Mouse (Mus musculus) kidney, adult 2 months (tissue): ENCODE results near the gene Snrpc. TPM values are rescaled to one million over a fixed set of nuclear protein-coding genes. Genes with fewer than 3 reads are reported as not detected.

Experiments
- DNase-seq: peaks from one replicate; pipeline ENCODE4 v3.0.0; 2021
- H3K27ac ChIP-seq: fragments of 200-500 bp; 2 replicates; pipeline ENCODE4 v1.5.1; 2012; ENCODE audit warnings: low read depth, low read length, control low read depth, inconsistent platforms; ENCODE audit not compliant: insufficient read depth
- H3K27me3 ChIP-seq: fragments of 200-500 bp; replicated peaks from 2 replicates; pipeline ENCODE4 v1.6.1; 2012; ENCODE audit warnings: mild to moderate bottlenecking, moderate library complexity, low read length, inconsistent platforms; ENCODE audit not compliant: control insufficient read depth, insufficient read depth
- H3K36me3 ChIP-seq: fragments of 200-500 bp; 2 replicates; pipeline ENCODE4 v1.6.1; 2012; ENCODE audit warnings: mild to moderate bottlenecking, moderate library complexity, low read length, inconsistent platforms; ENCODE audit not compliant: control insufficient read depth, insufficient read depth
- H3K4me1 ChIP-seq: fragments of 200-500 bp; 2 replicates; pipeline ENCODE4 v1.6.1; 2011; ENCODE audit warnings: low read length; ENCODE audit not compliant: control insufficient read depth, insufficient read depth
- H3K4me3 ChIP-seq: fragments of 200-500 bp; 2 replicates; pipeline ENCODE4 v1.5.1; 2011; ENCODE audit warnings: mild to moderate bottlenecking, low read depth, low read length, control low read depth; ENCODE audit not compliant: insufficient read depth
- CTCF ChIP-seq: fragments of 200-500 bp; conservative IDR thresholded peaks from 2 replicates; pipeline ENCODE4 v1.5.1; 2011; ENCODE audit warnings: low read depth, mild to moderate bottlenecking, control low read depth, low read length, moderate library complexity, mixed read lengths; ENCODE audit not compliant: insufficient read depth, insufficient read length
- POLR2A ChIP-seq: fragments of 200-500 bp; IDR thresholded peaks from one replicate; pipeline ENCODE4 v1.6.1; 2011; ENCODE audit warnings: low read depth, low read length, control low read depth
- WGBS: fragments of 180-500 bp; shearing (Covaris S2); methylation state at CpG from one replicate; pipeline ENCODE4 v1.1.7; 2018; 5-methylcytosine and 5-hydroxymethylcytosine counted together
- polyA plus RNA-seq: library from polyadenylated mRNA; depleted of rRNA; stranded (reverse); fragments of >200 nt; gene quantifications from 2 replicates; pipeline ENCODE4 v1.2.3, GENCODE M21; 2012

Snrpc gene
- polyA plus RNA-seq, 1 experiment, result 55.8 TPM

GRCm38 (mm10) chr17:27804803-27805770 lies 32.9 kb upstream of the Snrpc start:
- Histone ChIP-seq H3K4me1 (peaks cover 30% of the 10 kb centered on the region), H3K4me3 (no peak overlapping the region), H3K27me3 (no peaks in the 10 kb centered on the region), H3K36me3 (no peaks in the 10 kb centered on the region), H3K27ac (peak overlapping the region; percentile 40; the same call in 1 of the 2 replicates)
- DNase-seq, result peak; percentile 82
- WGBS, result 66% methylated on average over 10 of the region's 10 CpGs
- no peak for TF ChIP-seq POLR2A
- TF ChIP-seq CTCF, result no peak

- H3K27me3 ChIP-seq, result no peaks in the 10 kb centered on the region
- WGBS, result 43% methylated on average over 2 of the region's 2 CpGs
- H3K4me3 ChIP-seq, result no peak overlapping the region
- no peaks in the 10 kb centered on the region for H3K36me3 ChIP-seq
- H3K27ac ChIP-seq, result no peak overlapping the region
- peaks cover 25% of the 10 kb centered on the region for H3K4me1 ChIP-seq
- no peak for TF ChIP-seq CTCF
- TF ChIP-seq POLR2A, result no peak
- no peak for DNase-seq
Measured at GRCm38 (mm10) chr17:27807542-27808078, 30.3 kb upstream of the Snrpc start.

- Histone ChIP-seq H3K4me1 (peaks cover 13% of the 10 kb centered on the region), H3K27ac (no peak overlapping the region), H3K36me3 (no peaks in the 10 kb centered on the region), H3K27me3 (no peaks in the 10 kb centered on the region), H3K4me3 (no peak overlapping the region)
- DNase-seq, result no peak
- TF ChIP-seq CTCF (no peak), POLR2A (no peak)
- 61% methylated on average over 16 of the region's 16 CpGs for WGBS
Measured at GRCm38 (mm10) chr17:27810569-27811331, 27.2 kb upstream of the Snrpc start.

GRCm38 (mm10) chr17:27811980-27812379 lies 26.0 kb upstream of the Snrpc start:
- no peak for DNase-seq
- no peak overlapping the region for H3K27ac ChIP-seq
- TF ChIP-seq POLR2A (no peak), CTCF (no peak)

GRCm38 (mm10) chr17:27814606-27815005 lies 23.3 kb upstream of the Snrpc start:
- Histone ChIP-seq H3K4me3 (no peak overlapping the region), H3K36me3 (no peaks in the 10 kb centered on the region), H3K27me3 (no peaks in the 10 kb centered on the region), H3K27ac (no peak overlapping the region), H3K4me1 (peaks cover 13% of the 10 kb centered on the region)
- no peak for DNase-seq
- TF ChIP-seq POLR2A (no peak), CTCF (no peak)

More at GRCm38 (mm10) chr17:27811980-27812379, 26.0 kb upstream of the Snrpc start:
- no peak overlapping the region for H3K4me3 ChIP-seq
- no peaks in the 10 kb centered on the region for H3K36me3 ChIP-seq
- 75% methylated on average over 3 of the region's 3 CpGs for WGBS
- peaks cover 9% of the 10 kb centered on the region for H3K4me1 ChIP-seq
- H3K27me3 ChIP-seq, result no peaks in the 10 kb centered on the region

- H3K4me1 ChIP-seq, result peaks cover 14% of the 10 kb centered on the region
- DNase-seq, result peak; percentile 49
- H3K27ac ChIP-seq, result peak overlapping the region; percentile 73; the same call in 1 of the 2 replicates
- peak overlapping the region; percentile 77 for H3K4me3 ChIP-seq
- WGBS, result 5% methylated on average over 7 of the region's 7 CpGs
- H3K27me3 ChIP-seq, result no peaks in the 10 kb centered on the region
- no peak for TF ChIP-seq POLR2A
- TF ChIP-seq CTCF, result no peak
- no peaks in the 10 kb centered on the region for H3K36me3 ChIP-seq
Measured at GRCm38 (mm10) chr17:27819011-27819410, 18.9 kb upstream of the Snrpc start.
